Mouse (Mus musculus) adrenal gland, adult 8-10 months (tissue): ENCODE results near the gene Usp32. TPM values are rescaled to one million over a fixed set of nuclear protein-coding genes. Genes with fewer than 3 reads are reported as not detected.

Experiments
- DNase-seq: peaks from one replicate; pipeline ENCODE4 v3.0.0; 2022
- total RNA-seq, 4 experiments: library from RNA; stranded (reverse); gene quantifications; 2 replicates each; pipeline ENCODE4 v1.2.4; 2022

Usp32 gene
- total RNA-seq, 4 experiments from 2014 or later: 43.6 to 53.1 (median 51.9) TPM

- DNase-seq: peak; percentile 14
Measured at GRCm38 (mm10) chr11:84978113-84978512, 161.8 kb downstream of the Usp32 start.

DNA sequence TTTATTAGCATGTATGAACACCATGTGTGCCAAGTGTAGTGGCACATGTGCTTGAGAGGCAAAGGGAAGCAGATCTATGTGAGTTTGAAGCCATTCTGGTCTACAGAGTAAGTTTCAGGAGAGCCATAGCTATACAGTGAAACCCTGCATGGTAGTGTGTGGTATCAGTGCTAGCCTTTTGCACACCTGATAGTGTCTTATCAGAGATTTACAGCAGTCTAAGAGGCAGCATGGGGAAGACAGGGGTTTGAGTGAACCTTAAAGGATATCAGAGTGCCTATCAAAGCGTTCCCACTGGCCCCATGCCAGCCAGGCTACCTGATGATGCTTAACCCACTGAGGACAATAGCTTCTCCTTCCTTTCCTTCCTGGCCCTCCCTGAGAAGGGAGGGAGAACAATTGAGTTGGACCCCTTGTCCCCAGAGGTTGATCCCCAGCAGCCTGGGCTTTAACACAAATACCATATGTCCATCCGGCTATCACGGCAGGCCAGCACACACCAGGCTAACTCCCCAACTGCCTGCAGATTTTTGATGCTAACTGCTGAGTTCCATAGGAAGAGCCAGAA lies 162.5 kb downstream of the Usp32 start:
- DNase-seq: no peak

- no peak for DNase-seq
Measured at GRCm38 (mm10) chr11:84976706-84977105, 163.3 kb downstream of the Usp32 start.

DNA sequence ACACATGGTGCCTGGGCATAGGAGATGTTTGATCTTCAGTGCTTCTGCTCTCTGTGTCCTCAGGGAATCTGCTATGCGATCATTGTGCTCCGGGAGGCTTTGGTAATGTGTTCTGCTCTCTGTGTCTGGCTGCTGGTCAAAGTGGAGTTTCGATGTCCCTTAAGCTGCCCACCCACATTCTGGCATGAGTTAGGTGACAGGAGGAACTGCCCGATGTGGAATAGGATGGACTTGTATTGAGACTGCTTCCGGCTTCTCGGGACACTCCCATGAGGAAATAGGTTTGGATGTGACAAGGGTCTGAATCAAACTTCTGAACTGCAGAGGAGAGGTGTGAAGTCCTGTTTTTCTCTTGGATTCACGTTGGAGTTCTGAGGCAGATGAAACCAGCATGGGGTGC lies 165.4 kb downstream of the Usp32 start:
- DNase-seq: no peak

- DNase-seq: no peak
Measured at GRCm38 (mm10) chr11:84973661-84974060, 166.3 kb downstream of the Usp32 start.

GRCm38 (mm10) chr11:84972067-84972466 lies 167.9 kb downstream of the Usp32 start:
- peak; percentile 67 for DNase-seq

- DNase-seq: no peak
Measured at GRCm38 (mm10) chr11:84968775-84969174, 171.2 kb downstream of the Usp32 start.

GRCm38 (mm10) chr11:84968309-84968708 lies 171.7 kb downstream of the Usp32 start:
- no peak for DNase-seq

DNA sequence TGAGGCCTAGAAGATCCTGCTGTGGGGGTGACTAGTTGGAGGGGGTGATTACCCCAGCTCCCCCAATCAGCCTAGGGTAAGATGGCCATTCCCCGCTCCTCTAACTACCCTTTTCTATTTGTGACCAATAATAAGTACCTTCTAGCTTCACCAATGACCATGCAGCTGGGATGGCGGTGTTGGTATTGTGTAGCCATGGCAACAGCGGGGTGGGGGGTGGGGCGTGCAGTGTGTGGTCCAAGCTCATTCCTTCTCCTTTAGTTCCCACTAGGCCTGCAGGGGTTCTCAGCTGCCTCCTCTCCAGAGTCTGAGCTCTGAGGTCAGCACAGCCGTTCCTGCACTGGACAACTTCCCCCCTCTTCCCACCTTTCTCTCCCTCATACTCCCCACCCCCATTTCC lies 172.8 kb downstream of the Usp32 start:
- no peak for DNase-seq

DNA sequence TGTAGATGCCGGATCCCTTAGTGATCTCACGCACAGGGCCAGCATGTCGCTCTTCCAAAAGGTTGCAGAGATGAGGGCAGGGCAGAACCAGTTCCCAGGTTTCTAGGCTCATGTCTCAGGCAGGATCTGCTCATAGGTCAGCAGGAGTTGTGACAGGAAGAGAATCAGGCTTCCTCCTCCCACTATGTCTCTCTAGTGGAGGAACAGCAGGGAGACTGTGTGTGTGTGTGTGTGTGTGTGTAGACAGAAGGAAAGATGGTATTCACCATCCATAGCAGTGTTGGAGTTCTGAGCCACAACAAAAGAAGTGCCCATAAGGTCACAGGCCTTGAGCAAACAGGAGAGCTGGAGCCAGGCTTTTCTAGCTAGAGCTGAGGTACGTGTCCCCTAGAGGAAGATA lies 173.3 kb downstream of the Usp32 start:
- no peak for DNase-seq

DNA sequence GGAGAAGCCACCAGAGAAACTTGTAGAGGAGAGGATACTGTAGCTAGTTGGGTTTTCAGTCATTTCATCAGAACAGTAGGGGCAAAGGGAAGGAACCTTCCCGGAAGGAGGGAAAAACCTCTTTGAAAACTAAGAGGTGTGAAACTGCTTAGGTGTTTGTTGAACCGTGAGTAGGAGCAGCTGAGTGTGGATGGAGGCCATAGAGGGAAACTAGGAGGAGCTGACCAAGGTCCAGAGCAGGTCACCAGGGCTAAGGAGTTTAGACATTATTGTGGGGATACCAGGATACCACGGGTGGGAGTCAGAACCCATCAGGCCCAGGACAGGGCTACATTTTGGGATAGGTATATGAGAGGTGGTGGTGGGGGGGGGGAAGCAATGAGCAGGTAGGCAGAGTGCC lies 176.4 kb downstream of the Usp32 start:
- DNase-seq: no peak

DNA sequence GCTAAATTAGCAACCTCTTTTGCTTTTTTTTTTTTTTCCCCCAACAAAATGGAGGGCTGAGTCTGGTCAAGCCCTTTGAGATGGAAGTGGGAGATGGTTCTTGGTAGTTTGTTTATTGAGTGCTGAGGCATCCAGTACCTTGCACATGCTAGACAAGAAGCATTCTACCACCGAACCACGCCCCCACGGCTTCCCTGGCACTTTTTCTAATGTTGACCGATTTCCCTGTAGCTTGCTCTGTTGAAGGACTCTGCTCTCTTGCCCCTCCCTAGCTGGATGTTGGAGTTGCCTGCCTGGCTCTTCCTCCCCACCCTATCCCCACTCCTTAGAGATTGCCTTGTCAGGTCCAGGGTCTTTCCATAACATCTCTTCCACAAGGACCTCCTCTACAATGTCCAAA lies 177.4 kb downstream of the Usp32 start:
- no peak for DNase-seq

- DNase-seq: no peak
Measured at GRCm38 (mm10) chr11:84961571-84961970, 178.4 kb downstream of the Usp32 start.

DNA sequence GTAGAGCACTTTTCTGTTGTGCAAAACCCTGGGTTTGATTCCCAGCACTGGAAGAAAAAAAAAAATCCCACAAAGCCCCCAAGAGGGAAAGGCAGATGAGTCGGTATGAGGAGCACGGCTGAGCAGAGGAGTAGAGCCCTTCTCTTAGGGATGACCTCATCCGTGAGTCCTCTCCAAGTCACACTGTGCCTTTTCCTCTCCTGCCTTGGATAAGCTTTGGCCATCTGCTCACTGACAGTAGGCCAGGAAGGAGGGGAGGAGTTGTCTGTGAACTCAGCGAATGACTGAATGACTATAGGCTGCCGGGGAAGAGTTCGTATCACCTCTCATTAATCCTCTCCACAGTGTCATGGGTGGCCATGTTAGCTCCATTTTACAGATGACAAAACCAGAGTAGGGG lies 179.2 kb downstream of the Usp32 start:
- DNase-seq: no peak

DNA sequence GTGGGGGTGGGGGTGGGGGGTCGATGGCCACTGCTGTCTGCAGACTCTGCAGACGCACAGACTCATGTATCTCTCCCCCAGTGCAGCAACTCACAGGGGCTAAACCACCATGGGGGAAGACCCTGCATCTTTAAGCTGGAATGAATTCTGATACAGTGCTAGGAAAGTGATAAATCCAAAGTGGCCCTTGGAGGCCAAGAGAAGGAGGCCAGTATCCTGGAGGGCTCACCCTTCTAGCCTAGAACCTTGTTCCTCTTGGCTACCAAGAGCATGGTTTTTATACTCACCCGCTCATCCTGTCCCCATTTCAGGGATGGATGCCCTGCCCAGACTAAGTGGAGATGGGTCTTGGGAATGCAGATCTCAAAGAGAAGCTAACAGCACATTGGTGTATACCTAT lies 179.7 kb downstream of the Usp32 start:
- no peak for DNase-seq

GRCm38 (mm10) chr11:84959701-84960181 lies 180.2 kb downstream of the Usp32 start:
- DNase-seq: peak; percentile 7

GRCm38 (mm10) chr11:84959181-84959580 lies 180.8 kb downstream of the Usp32 start:
- no peak for DNase-seq

DNA sequence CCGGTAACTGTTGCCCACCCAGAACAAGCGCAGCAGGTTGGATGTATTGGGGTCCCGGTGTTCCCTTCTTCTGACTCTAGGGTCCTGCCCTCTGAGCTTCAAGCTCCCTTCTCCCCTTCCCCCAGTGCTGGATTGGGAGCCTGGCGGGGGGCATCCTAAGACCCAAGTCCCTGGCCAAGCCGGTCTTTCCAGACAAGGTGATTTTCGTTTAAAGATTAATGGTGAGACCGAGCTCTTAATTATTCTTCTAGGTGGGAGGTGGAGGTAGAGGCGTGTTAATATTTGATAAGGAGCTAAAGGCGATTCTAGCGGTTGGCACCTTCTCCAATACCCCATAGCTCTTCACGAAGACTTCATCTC lies 181.7 kb downstream of the Usp32 start:
- no peak for DNase-seq

DNA sequence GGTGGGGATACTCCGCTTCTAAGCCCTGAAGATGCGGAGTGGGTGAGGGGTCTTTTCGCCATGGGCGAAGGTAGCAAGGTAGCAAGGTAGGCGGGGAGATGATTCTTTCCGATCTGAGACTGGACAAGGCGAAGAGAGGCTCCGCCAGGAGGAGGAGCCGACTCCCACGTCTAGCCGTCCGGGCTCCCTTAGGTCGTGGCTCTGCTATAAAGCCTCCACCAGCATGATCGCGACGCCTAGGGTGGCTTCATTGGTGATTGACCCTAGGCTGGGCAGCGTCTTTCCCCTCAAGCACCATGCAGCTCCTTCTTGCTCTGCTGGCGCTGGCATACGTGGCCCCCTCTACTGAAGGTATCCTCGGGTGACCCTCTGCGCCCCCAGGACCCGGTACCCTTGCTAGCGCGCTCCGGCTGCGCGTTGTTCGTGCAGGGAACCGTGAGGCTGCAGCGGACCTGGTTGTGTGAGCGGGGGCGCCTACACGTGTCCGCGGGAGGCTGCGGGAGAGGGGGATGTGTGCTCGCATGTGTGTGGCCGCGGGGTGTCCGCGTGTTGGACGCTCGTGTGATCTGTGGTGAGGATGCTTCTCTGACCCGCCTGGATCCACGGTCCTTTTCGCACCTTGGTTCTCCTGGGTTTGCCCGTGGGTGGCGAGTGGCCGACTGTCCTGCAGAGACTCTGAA lies 182.2 kb downstream of the Usp32 start, which contains the start of gene Car4:
Car4 (plus strand) TSS at position 196 of the 680 bp plus-strand sequence.
- DNase-seq: no peak

DNA sequence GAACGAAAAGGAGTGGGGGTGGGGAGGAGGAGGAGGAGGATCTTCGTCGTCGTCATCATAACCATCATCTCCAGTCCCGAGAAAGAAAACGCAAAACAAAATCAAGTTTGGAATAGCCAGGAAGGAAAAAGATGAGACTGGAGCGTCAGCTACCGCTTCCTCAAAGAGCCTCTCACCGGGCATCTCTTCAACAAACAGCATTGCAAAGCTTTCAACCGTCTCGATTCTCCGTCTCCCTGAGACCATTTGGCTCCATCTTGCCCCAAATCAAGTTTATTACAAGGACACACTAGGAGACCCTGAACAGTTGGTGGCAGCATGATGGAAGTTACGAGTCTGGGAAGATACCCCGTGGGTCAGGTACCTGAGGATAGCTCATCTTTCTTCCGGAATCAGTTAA lies 182.8 kb downstream of the Usp32 start:
- DNase-seq: no peak

DNA sequence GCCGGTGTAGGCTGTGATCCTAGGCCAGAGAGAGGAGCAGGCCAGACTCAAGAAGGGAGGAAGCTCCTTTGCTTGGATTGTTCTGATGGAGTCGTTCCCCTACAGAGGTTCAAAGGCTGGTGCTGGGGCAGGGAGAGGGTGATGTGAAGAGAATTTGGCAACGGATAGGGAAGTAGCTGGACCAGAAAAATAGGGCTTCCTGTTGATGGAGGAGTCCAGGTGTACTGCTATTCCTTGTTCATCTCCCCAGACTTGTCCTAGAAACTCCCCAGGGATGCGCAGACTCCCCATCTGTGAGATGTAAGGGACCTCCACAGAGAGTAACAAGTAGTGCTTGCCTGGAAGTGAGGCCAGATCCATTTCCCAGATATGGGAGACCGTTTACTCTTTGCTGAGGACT lies 183.6 kb downstream of the Usp32 start:
- DNase-seq: no peak

DNA sequence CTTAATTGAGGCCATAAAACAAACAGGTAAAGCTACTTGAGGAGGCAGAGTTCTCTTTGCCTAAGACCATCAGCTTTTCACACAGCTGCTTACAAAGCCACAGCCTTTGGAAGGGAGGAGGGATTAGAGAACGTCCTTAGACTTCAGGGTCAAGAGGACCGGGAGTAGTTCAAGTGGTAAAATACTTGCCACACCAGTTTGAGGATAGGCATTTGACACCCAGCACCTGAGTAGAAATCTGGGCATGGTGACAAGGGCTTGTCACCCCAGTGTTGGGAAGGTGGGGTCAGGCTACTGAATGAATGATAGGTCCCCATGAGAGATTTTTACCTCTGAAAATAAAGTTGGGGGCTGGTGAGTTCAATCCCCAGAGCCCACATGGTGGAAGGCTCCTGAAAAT lies 187.3 kb downstream of the Usp32 start:
- DNase-seq: no peak

DNA sequence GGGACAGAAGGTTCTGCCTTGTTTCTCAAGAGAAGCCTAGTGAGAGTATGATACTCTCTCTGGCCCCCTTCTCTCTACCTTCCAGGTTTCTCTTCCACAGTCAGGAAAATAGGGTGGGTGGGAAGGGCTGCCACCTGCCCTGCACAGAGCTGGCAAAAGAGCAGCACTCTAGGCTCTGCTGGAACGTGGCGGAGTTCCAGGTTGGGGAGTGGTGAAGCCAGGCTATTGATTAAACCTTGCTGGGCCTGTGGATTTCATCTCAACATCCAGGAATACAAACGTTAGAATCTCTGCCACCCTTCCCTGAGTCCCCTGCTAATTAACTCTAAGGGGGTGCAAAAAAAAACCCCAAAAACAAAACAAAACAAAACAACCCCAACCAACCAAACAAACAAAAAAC lies 191.4 kb downstream of the Usp32 start:
- no peak for DNase-seq

DNA sequence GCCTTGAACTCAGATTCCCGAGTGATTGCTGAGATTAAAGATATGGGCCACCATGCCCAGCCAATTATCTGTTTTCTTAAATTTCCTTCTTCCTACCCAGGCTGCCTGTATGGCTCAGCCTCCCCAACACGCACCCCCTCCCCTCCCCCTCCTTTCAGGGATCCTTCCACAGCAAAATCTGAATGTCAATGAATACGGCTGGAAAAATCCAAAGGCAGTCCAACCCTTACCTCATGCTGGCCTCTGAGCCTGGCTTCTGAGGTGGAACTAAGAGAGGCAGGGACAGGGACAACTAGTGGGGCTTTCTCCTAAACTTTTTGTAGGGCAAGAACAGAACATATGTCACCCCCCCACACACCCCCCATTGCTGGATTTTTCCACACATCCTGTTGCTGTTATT lies 191.8 kb downstream of the Usp32 start:
- no peak for DNase-seq

GRCm38 (mm10) chr11:84947206-84947605 lies 192.8 kb downstream of the Usp32 start:
- no peak for DNase-seq
